Mouse (Mus musculus) forebrain, embryonic 10.5 days (tissue): ENCODE results near the gene Med16. TPM values are rescaled to one million over a fixed set of nuclear protein-coding genes. Genes with fewer than 3 reads are reported as not detected.

Experiments
- DNase-seq: peaks from one replicate; pipeline ENCODE4 v3.0.0-alpha.2; 2017; ENCODE audit warnings: low spot score; ENCODE audit errors: extremely low spot score
- H3K27ac ChIP-seq: fragments of 300-500 bp; sonication (generic); 2 replicates; pipeline ENCODE4 v1.5.1; 2016; ENCODE audit warnings: mild to moderate bottlenecking
- H3K27me3 ChIP-seq: fragments of 300-500 bp; sonication (generic); 2 replicates; pipeline ENCODE4 v1.6.1; 2016; ENCODE audit warnings: mild to moderate bottlenecking; ENCODE audit not compliant: poor library complexity, severe bottlenecking
- H3K36me3 ChIP-seq: fragments of 300-500 bp; sonication (generic); replicated peaks from 2 replicates; pipeline ENCODE4 v1.6.1; 2016; ENCODE audit warnings: mild to moderate bottlenecking, moderate library complexity
- H3K4me1 ChIP-seq: fragments of 300-500 bp; sonication (generic); 2 replicates; pipeline ENCODE4 v1.6.1; 2016
- H3K4me3 ChIP-seq: fragments of 300-500 bp; sonication (generic); 2 replicates; pipeline ENCODE4 v1.5.1; 2016; ENCODE audit warnings: mild to moderate bottlenecking, moderate library complexity
- H3K9me3 ChIP-seq: fragments of 300-500 bp; sonication (generic); 2 replicates; pipeline ENCODE4 v1.6.1; 2016; ENCODE audit warnings: mild to moderate bottlenecking, moderate library complexity
- WGBS: fragments of 180-500 bp; shearing (Covaris S2); methylation state at CpG from one replicate; pipeline ENCODE4 v1.1.7; 2016; 5-methylcytosine and 5-hydroxymethylcytosine counted together
- microRNA-seq: library from miRNA; unstranded; fragments of <30 nt; microRNA quantifications from one replicate; pipeline ENCODE4, GENCODE M21; 2017
- polyA plus RNA-seq: library from polyadenylated mRNA; unstranded; fragments of >200 nt; fragmentation: Nextera tagmentation; extraction: Ambion mirVana; gene quantifications from 2 replicates; pipeline ENCODE4 v1.2.1, GENCODE M21; 2016

Gene Med16
- polyA plus RNA-seq, 1 experiment from 2014 or later, result 65.7 TPM

DNA sequence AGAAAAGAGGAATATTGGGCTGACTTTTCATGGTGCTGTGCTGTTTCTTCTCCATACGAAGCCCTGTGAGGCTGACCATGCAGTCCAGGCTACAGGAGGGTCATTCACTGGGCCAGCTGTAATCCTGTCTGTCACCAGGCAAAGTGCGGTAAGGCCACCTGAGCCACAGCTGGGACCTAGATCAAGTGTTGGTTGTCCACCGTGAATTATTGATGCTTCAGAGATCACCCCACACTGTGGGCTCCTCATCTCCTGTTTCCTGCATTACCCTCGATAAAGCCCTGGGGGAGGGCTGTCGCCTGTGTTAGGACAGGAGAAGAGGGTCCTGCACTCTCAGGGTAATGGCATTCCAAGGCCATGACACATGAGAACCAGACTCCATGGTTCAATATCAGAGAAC is 62.2 kb downstream of the Med16 start:
- Histone ChIP-seq H3K27me3 (no peaks in the 10 kb centered on the region), H3K27ac (no peak overlapping the region), H3K4me3 (no peak overlapping the region), H3K4me1 (peaks cover 43% of the 10 kb centered on the region), H3K36me3 (peaks cover 9% of the 10 kb centered on the region), H3K9me3 (no peaks in the 10 kb centered on the region)
- 75% methylated on average over 5 of the region's 5 CpGs for WGBS
- no peak for DNase-seq

Small RNAs within 50 kb of the gene (microRNA-seq; reads per million reads assigned to microRNA genes)
- not detected for gene Mir6910

Other genes with a start within 250 kb of the Med16 start
- 0.90 and 1.5 TPM in 2 replicates for gene Madcam1, start 244.4 kb downstream of the Med16 start, polyA plus RNA-seq
- 59.7 and 63.8 TPM in 2 replicates for gene Tpgs1, start 239.6 kb downstream of the Med16 start, polyA plus RNA-seq
- gene Cdc34, start 226.7 kb downstream of the Med16 start, polyA plus RNA-seq, result 253 and 264 TPM in 2 replicates
- gene Gzmm, start 219.9 kb downstream of the Med16 start, polyA plus RNA-seq, result 0.84 and 1.0 TPM in 2 replicates
- gene Bsg, start 204.4 kb downstream of the Med16 start, polyA plus RNA-seq, result 598 and 623 TPM in 2 replicates
- gene Hcn2, start 192.3 kb downstream of the Med16 start, polyA plus RNA-seq, result 0.06 TPM in 1 of 2 replicates, not detected in the other
- gene Polrmt, start 162.3 kb downstream of the Med16 start, polyA plus RNA-seq, result 50.9 and 52.9 TPM in 2 replicates
- 0.36 and 0.64 TPM in 2 replicates for gene Fgf22, start 153.8 kb downstream of the Med16 start, polyA plus RNA-seq
- gene Rnf126, start 142.0 kb downstream of the Med16 start, polyA plus RNA-seq, result 92.4 and 113 TPM in 2 replicates
- gene Fstl3, start 131.7 kb downstream of the Med16 start, polyA plus RNA-seq, result 1.1 and 1.5 TPM in 2 replicates
- gene Prss57, start 118.0 kb downstream of the Med16 start, polyA plus RNA-seq, result not detected in 2 replicates
- 114 and 119 TPM in 2 replicates for gene Palm, start 115.4 kb downstream of the Med16 start, polyA plus RNA-seq
- 0.18 and 1.0 TPM in 2 replicates for gene Misp, start 87.9 kb downstream of the Med16 start, polyA plus RNA-seq
- gene Ptbp1, start 54.5 kb downstream of the Med16 start, polyA plus RNA-seq, result 370 and 377 TPM in 2 replicates
- 8.1 TPM in 2 replicates for gene Prtn3, start 34.4 kb downstream of the Med16 start, polyA plus RNA-seq
- 91.4 and 102 TPM in 2 replicates for gene Plppr3, start 34.3 kb downstream of the Med16 start, polyA plus RNA-seq
- gene Elane, start 22.7 kb downstream of the Med16 start, polyA plus RNA-seq, result not detected in 2 replicates
- not detected in 2 replicates for gene Cfd, start 18.1 kb downstream of the Med16 start, polyA plus RNA-seq
- 1.9 TPM in 1 of 2 replicates, not detected in the other for gene Gm26602, start 1.9 kb upstream of the Med16 start, polyA plus RNA-seq
- gene Kiss1r, start 8.0 kb upstream of the Med16 start, polyA plus RNA-seq, result 0.28 and 0.48 TPM in 2 replicates
- gene R3hdm4, start 12.3 kb upstream of the Med16 start, polyA plus RNA-seq, result 112 and 116 TPM in 2 replicates
- 12.5 and 13.0 TPM in 2 replicates for gene Arid3a, start 18.1 kb upstream of the Med16 start, polyA plus RNA-seq
- 165 and 167 TPM in 2 replicates for gene Wdr18, start 51.2 kb upstream of the Med16 start, polyA plus RNA-seq
- gene Grin3b, start 61.8 kb upstream of the Med16 start, polyA plus RNA-seq, result 0.20 and 0.31 TPM in 2 replicates
- gene Tmem259, start 75.4 kb upstream of the Med16 start, polyA plus RNA-seq, result 8.4 and 9.6 TPM in 2 replicates
- gene Cnn2, start 79.7 kb upstream of the Med16 start, polyA plus RNA-seq, result 222 and 226 TPM in 2 replicates
- gene Abca7, start 87.6 kb upstream of the Med16 start, polyA plus RNA-seq, result 2.9 and 3.1 TPM in 2 replicates
- gene Arhgap45, start 107.7 kb upstream of the Med16 start, polyA plus RNA-seq, result 8.0 and 9.1 TPM in 2 replicates
- 279 and 286 TPM in 2 replicates for gene Polr2e, start 130.9 kb upstream of the Med16 start, polyA plus RNA-seq
- gene Gpx4, start 138.2 kb upstream of the Med16 start, polyA plus RNA-seq, result 670 and 692 TPM in 2 replicates
- gene Sbno2, start 196.6 kb upstream of the Med16 start, polyA plus RNA-seq, result 14.7 and 15.6 TPM in 2 replicates
- gene Stk11, start 206.9 kb upstream of the Med16 start, polyA plus RNA-seq, result 14.4 and 18.1 TPM in 2 replicates
- gene Atp5d, start 229.7 kb upstream of the Med16 start, polyA plus RNA-seq, result 495 and 498 TPM in 2 replicates
- 6.8 and 7.3 TPM in 2 replicates for gene Cbarp, start 231.9 kb upstream of the Med16 start, polyA plus RNA-seq
- gene Midn, start 239.3 kb upstream of the Med16 start, polyA plus RNA-seq, result 19.1 and 19.8 TPM in 2 replicates